Mouse (Mus musculus): ENCODE results near the gene Notch2.

Notch2 gene

GRCm38 (mm10) chr3:98013401-98014281 lies at the start of gene Notch2:
TSS of gene Notch2 (plus strand) at chr3:98013527.
- DNase-seq (ENCODE audit: low read depth, low spot score) = peak; percentile 90

DNA sequence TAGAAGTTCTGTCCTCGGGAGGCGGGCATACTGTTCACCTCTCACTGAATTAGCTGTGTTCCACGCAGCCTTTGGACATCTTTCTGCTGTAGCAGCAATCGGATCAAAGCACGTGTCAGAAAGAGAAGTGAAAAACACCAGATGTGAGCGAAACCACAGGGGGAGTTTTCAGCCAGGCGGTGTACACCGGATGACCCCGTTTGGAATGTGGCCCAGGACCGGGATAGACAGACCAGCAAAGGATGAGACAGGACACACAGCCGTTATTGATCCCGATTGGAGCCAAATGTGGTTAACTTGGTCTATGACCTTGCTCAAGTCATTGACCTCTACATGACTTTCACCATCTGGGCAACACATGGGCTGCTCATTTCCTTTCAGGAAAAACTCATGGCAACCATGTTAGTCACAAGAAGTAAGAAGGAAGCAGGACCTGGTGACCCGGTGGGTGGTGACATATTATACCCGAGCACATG lies 48.4 kb upstream of the Notch2 start:
- DNase-seq (ENCODE audit: low read depth, low spot score) = no peak

GRCm38 (mm10) chr3:97967627-97968026 lies 45.7 kb upstream of the Notch2 start:
- no peak for DNase-seq (ENCODE audit: low read depth, low spot score)

DNA sequence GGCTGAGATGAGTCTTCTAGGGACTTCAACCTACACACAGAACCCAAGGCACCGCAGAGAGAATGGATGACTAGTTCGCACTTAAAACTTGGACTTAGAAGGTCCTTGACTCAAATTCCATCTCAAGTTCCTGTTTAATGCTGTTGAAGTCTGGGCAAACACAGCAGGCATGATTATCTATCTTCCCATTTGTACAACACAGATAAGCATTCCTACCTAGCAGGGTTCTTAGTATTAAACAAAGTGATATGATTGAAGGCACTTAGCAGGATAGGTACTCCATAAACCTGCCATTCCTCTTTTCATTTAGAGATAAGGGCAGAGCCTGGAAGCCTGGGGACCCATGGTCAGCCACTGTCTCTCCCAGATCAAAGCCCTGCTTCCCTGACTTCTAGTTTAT lies 45.1 kb upstream of the Notch2 start:
- no peak for DNase-seq (ENCODE audit: low read depth, low spot score)

GRCm38 (mm10) chr3:97969019-97969418 lies 44.3 kb upstream of the Notch2 start:
- DNase-seq (ENCODE audit: low read depth, low spot score) = no peak

DNA sequence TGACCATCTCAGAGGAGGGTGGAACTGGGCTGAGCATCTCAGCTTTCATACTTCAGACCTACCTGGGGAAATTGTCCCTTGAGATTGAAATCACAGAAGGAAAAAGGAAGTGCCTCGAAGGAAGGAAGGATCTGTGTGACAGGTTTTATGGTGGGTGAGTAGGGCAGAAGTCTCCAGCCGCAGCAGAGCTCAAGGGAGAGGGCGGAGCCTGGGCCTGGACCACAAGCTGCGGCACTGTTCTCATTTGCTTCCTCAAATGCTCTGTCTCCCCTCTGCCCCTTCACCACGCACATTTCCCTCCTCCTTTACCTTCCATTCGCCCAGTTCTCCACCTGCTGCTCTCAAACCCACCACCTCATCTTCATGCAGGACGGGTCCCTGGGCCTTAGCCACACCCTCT lies 42.2 kb upstream of the Notch2 start:
- DNase-seq (ENCODE audit: low read depth, low spot score) = no peak

DNA sequence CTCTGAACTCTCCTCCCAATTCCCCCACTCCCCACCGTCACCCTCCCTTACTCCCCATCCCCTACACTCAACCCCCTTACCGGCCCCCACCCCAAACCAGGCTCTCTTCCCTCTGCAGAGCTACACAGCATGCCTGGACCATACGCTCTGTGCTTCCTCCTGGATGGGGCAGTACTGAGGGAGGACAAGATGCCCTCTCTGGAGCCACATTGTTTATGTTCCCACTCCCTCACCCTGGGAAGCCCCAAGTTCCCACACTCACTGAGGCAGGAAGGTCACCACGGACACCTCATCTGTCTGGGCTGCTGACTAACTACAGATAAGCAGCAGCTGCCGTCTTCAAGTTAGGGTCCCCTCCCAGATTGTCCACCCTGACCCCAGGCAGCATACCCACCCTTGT lies 41.1 kb upstream of the Notch2 start:
- DNase-seq (ENCODE audit: low read depth, low spot score) = no peak

GRCm38 (mm10) chr3:97972707-97973106 lies 40.6 kb upstream of the Notch2 start:
- no peak for DNase-seq (ENCODE audit: low read depth, low spot score)

GRCm38 (mm10) chr3:97973306-97973705 lies 40.0 kb upstream of the Notch2 start:
- no peak for DNase-seq (ENCODE audit: low read depth, low spot score)

DNA sequence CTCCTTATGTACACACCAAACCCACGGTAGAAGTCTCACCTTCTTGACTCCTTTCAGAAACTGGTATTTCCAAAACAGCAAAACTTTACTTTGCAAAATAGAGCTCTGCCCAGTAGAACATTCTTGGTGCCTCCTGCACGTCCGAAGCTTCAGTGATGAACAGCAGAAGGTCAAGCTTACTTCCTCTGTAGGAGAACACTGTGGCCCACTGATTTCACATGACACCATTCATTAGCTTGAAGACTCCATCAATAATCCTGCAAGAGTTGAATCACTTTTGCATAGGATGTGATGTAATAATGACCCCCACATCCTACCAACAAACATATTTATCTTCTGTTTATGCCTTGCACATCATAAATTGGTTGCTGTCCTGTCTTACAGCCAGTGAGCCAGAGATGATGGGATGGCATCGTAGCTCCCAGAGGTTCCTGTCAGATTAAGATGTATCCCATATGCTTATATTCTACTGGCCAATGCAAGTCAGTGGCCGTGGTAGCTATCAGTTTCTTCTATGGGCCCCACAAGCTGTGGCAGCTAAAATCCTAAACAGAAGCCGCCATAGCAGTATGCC lies 39.0 kb upstream of the Notch2 start:
- no peak for DNase-seq (ENCODE audit: low read depth, low spot score)

DNA sequence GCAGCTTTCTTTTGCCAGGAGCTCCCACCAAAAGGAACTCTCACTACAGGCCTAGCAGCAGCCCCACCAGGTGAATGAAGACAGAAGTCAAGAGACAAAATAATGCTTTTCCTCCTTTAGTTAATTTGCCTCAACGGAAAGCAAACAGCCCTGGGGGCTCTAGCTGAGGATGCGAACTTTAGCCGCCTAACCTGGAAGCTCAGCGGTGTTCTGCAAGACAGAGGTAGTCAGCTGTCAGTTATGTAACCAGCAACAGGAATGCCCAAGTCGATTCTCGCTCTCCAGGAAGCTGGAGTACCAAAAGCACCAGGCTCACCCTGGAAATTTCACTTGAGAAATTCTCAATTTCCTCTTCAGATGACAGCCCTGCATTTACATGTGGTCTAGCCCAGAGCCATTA lies 36.6 kb upstream of the Notch2 start:
- DNase-seq (ENCODE audit: low read depth, low spot score) = no peak

DNA sequence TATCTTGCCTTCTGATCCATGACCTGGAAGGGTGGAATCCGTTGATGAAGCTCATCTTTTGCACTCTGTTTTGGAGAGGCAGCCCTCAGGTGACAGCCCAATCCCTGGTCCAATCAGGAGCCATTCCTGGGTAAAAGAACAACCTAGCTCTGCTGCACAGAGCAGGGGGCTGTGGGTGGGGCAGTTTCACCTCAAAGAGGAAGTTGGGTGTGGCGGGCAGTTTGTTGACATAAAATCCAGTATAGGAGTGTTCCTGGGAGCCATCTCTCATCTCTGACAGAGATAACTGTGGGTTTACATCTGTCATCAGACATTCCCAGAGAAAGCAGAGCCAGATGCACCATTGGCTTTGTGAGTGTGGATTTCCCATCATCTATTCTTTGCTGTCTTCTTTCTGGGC lies 34.6 kb upstream of the Notch2 start:
- no peak for DNase-seq (ENCODE audit: low read depth, low spot score)

- no peak for DNase-seq (ENCODE audit: low read depth, low spot score)
Observed at GRCm38 (mm10) chr3:97980683-97981327, 32.5 kb upstream of the Notch2 start.

GRCm38 (mm10) chr3:97981376-97981906 lies 31.9 kb upstream of the Notch2 start:
- no peak for DNase-seq (ENCODE audit: low read depth, low spot score)

DNA sequence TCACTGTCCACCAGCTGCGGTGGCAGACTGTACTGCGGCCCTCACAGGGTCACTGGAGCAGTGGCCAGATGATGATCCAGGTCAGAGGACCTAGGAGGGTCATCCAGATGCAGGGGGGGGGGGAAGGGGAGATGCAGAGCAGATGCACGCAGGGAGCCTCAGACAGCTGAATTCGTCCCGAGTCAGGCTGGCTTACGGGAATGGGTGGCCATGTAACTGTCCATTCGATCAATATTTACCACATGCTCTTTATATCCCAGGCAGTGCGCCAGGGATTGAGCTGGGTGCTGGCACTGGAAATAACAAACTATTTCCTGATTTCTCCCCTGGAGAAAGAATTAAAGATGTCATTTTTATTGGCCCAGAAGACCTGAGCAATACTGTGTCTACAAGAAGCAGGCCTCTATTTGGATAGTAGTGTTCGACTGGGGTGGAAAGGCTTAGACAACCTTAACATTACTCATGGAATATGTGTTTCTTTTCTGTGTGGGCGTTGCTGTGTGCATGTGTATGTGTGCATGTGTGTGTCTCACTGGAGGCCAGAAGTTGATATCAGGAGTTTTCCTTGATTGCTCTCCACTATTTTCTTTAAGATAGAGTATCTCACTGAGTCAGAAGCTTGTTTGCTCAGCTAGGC lies 28.3 kb upstream of the Notch2 start:
- no peak for DNase-seq (ENCODE audit: low read depth, low spot score)

DNA sequence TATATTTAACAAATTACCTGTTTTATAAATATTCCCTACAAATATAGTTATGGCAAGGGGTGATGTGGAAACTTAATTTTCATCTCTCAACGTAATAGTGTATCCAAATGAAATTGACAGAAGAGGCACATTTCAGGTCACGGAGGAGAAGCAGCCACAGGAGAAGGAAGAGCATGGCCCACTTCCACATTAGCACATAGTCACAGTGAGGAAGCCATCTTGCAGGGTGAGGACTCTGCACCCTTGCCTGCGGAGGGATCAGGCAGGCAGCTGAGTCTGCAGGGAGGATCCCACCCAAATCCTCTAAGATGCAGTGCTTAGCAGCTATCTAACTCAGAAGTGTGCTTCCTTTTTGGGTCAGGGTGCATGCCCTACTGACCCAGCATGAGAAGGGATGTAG lies 27.6 kb upstream of the Notch2 start:
- DNase-seq (ENCODE audit: low read depth, low spot score) = no peak

- DNase-seq (ENCODE audit: low read depth, low spot score) = no peak
Observed at GRCm38 (mm10) chr3:97987153-97987552, 26.2 kb upstream of the Notch2 start.

DNA sequence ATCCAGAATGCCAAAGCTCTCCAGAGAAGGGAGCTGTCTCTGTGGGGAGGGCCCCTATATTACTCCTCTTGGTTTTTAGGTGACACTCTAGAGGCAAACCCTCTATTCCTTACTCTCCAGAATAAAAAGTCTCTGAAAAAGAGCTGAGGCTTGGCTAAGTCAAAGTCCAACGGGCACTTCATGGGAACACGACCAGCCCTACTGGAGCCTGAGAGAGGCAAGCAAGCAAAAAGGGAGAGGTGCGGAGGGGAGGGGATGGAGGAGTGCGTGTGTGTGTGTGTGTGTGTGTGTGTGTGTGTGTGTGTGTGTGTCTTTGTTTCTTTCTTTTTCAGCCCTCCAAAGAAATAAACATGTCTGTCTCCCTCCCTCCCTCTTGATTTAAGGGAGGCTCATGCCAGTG lies 24.6 kb upstream of the Notch2 start:
- DNase-seq (ENCODE audit: low read depth, low spot score) = no peak

- no peak for DNase-seq (ENCODE audit: low read depth, low spot score)
Observed at GRCm38 (mm10) chr3:97990576-97990975, 22.8 kb upstream of the Notch2 start.

DNA sequence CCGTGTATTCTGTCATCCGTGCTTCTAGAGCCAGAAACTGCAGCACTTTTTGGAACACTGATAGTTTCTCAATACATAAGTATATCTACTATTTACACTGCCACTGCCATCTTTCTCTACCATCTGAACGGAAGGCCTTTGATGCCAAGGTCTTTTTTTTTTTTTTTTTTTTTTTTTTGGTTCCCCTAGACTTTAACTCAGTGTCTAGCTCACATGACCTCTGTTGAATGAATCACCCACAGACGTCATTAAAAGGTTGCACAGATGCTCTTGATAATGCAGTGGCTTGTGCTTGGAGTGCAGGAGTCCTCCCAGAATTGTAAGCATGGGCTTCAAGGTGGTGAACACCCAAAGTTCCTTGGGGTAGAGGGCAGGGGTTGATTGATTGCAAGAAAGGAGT lies 21.0 kb upstream of the Notch2 start:
- DNase-seq (ENCODE audit: low read depth, low spot score) = no peak

GRCm38 (mm10) chr3:97993196-97993595 lies 20.1 kb upstream of the Notch2 start:
- no peak for DNase-seq (ENCODE audit: low read depth, low spot score)
